Mouse (Mus musculus) Muller cell, postnatal 12 days (primary cell): ENCODE results near the gene Cfap74.
"Not testable (repeated sequence)": the region's sequence is repeated elsewhere in the genome, so short reads cannot be mapped to it uniquely, and the experiment has no call there.

Experiments
- DNase-seq: peaks from one replicate; pipeline ENCODE4 v3.0.0-alpha.2; 2015; ENCODE audit errors: inconsistent ontology term

Gene Cfap74

GRCm38 (mm10) chr4:155408695-155409057 lies 314 bp upstream of the Cfap74 start:
- no peak for DNase-seq

GRCm38 (mm10) chr4:155412124-155412523 lies 3.1 kb downstream of the Cfap74 start:
- DNase-seq = no peak

GRCm38 (mm10) chr4:155413641-155414335 lies 4.8 kb downstream of the Cfap74 start:
- DNase-seq = no peak

- no peak for DNase-seq
Observed at GRCm38 (mm10) chr4:155414656-155415235, 5.8 kb downstream of the Cfap74 start.

- peak; percentile 5 for DNase-seq
Observed at GRCm38 (mm10) chr4:155420137-155420536, 11.1 kb downstream of the Cfap74 start.

- DNase-seq = not testable (repeated sequence)
Observed at GRCm38 (mm10) chr4:155421412-155422370, 12.7 kb downstream of the Cfap74 start.

- no peak for DNase-seq
Observed at GRCm38 (mm10) chr4:155423988-155424387, 15.0 kb downstream of the Cfap74 start.

- no peak for DNase-seq
Observed at GRCm38 (mm10) chr4:155426272-155426671, 17.3 kb downstream of the Cfap74 start.

- no peak for DNase-seq
Observed at GRCm38 (mm10) chr4:155428442-155428841, 19.5 kb downstream of the Cfap74 start.

- DNase-seq = no peak
Observed at GRCm38 (mm10) chr4:155429202-155429601, 20.2 kb downstream of the Cfap74 start.

GRCm38 (mm10) chr4:155432358-155432757 lies 23.4 kb downstream of the Cfap74 start:
- DNase-seq = no peak

- DNase-seq = no peak
Observed at GRCm38 (mm10) chr4:155433993-155434392, 25.0 kb downstream of the Cfap74 start.

GRCm38 (mm10) chr4:155442808-155443207 lies 33.8 kb downstream of the Cfap74 start:
- DNase-seq = no peak

- DNase-seq = no peak
Observed at GRCm38 (mm10) chr4:155451597-155451996, 42.6 kb downstream of the Cfap74 start.

- no peak for DNase-seq
Observed at GRCm38 (mm10) chr4:155458575-155458974, 49.6 kb downstream of the Cfap74 start.

- no peak for DNase-seq
Observed at GRCm38 (mm10) chr4:155463050-155463449, 54.1 kb downstream of the Cfap74 start.

GRCm38 (mm10) chr4:155463611-155464010 lies 54.6 kb downstream of the Cfap74 start:
- no peak for DNase-seq

- no peak for DNase-seq
Observed at GRCm38 (mm10) chr4:155464061-155464460, 55.1 kb downstream of the Cfap74 start.

- no peak for DNase-seq
Observed at GRCm38 (mm10) chr4:155465607-155466006, 56.6 kb downstream of the Cfap74 start.

GRCm38 (mm10) chr4:155466080-155466479 lies 57.1 kb downstream of the Cfap74 start:
- no peak for DNase-seq

- DNase-seq = no peak
Observed at GRCm38 (mm10) chr4:155467237-155468010, 58.4 kb downstream of the Cfap74 start.

GRCm38 (mm10) chr4:155468952-155469351 lies 60.0 kb downstream of the Cfap74 start, which contains the start of gene Tmem52:
TSS of gene Tmem52 (plus strand) at chr4:155469114.
- peak; percentile 31 for DNase-seq
